Mouse (Mus musculus): ENCODE measurements around the gene Slc28a3.

DNA sequence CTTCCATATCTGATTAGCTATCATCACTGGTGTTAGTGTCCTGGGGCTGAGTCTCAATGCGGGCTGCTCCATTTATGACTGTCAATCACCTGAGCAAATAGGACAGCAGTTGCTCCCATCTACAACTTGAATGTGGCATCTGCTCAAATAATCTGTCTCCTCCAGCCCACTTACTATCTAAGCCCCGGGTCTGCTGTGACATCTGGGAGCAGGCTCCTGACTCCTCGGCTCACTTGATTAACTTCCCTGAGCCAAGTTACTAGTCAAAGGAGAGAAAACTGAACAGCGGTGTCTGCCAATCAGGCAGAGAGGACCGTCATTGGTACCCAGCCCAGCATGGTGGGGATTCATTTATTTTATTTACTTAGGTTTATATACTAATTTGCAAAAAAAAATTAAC is 95.0 kb downstream of the Slc28a3 start:
- TF ChIP-seq CTCF (IDR thresholded peaks at IDR 0.05; ENCODE audit: control insufficient read depth, insufficient read depth, low read length) = no peak
- no peak for TF ChIP-seq POLR2A (IDR thresholded peaks at IDR 0.05; ENCODE audit: borderline replicate concordance, control insufficient read depth, low read depth, low read length)

Measured in bone marrow, adult 2 months (tissue).